Mouse (Mus musculus) urinary bladder, postnatal 4 days (tissue): ENCODE data around the gene Tmem240.
"Not testable (repeated sequence)": the region's sequence is repeated elsewhere in the genome, so short reads cannot be mapped to it uniquely, and the experiment has no call there.

Experiments
- DNase-seq, 2 experiments: peaks; one replicate each; pipeline ENCODE4 v3.0.0; 2021 to 2022; ENCODE audit warnings: low spot score in 2 of 2

Tmem240 gene

GRCm38 (mm10) chr4:155734951-155735702, 527 bp downstream of the Tmem240 start:
- DNase-seq, result peak in 1 of 2 experiments; percentile 36

- DNase-seq, result no peak
Observed at GRCm38 (mm10) chr4:155735788-155736187, 1.2 kb downstream of the Tmem240 start.

GRCm38 (mm10) chr4:155736421-155736820, 1.8 kb downstream of the Tmem240 start:
- DNase-seq, result no peak

DNA sequence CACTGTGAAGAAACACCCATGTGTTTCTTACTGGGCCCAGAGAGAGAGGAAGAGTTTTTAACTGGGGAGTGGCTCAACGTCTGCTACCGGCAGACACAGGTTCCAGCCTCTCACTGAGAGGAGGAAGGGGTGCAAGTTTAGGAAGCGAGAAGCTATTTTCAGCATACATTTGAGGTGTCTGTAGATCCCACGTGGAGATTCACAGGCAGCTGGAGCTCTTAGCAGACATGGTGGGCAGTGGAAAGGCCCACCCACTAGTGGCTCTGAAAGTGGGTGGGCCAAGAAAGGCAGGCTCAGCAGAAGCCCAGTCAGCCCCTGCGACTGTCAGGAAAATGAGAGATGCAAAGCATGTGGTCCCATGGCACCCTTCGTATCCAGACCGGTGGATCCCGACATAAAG, 3.7 kb downstream of the Tmem240 start:
- DNase-seq, result no peak

DNA sequence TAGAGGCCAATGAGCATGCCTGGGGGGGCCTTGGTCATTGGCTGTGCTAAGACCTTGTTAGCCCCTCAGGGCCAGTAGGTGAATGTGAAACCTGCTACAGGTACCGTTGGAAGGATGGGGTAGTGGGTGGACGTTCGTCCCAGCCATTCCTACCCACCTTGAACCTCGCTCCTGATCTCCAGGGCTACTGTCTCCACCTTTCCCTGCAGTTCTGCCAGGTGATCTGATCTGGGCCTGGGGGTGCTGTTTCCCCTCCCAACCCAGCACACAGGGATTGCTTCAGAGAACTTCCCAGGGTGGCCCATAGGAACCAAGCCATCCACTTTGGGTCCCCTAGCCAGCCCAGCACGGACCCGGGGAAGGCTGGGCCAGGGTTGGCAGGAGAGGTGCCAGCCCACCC, 4.6 kb downstream of the Tmem240 start:
- no peak for DNase-seq

- DNase-seq, result no peak
Observed at GRCm38 (mm10) chr4:155739741-155740636, 5.4 kb downstream of the Tmem240 start.

DNA sequence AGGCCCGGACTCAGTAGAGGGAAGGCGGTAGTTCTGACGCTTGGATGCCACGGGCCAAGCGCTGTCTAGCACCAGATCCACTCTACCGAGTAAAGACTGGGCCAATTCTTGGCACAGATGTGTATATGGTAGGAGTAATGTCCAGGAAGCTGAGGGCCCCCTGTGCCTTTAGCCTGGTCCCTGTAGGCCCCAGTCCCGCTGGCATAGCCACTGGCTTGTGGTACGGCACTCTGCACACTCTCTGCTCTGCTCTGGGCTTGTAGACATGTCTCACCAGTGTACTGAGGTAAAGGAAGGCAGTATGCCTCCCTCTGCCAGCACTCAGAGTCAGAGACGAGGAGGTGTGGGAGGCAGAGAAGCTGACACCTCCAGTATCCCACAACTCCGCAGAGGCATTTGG, 6.1 kb downstream of the Tmem240 start:
- not testable (repeated sequence) for DNase-seq

DNA sequence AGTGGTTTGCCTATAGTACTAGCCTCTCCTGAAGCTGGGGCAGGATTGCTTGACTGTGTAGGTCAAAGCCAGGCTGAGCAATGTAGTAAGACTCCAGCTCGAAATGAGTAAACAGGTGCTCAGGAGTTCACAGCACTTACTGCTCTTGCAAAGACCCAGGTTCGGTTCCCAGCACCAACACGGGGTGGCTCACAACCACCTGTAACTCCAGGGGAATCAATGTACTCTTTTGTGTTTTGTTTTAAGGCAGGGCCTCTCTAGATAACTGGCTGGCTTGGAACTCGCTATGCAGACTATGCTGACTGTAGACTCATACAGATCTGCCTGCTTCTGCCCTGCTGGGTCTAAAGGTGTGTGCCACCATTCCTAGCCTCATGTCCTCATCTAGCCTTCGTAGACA, 8.1 kb downstream of the Tmem240 start:
- DNase-seq, result no peak

DNA sequence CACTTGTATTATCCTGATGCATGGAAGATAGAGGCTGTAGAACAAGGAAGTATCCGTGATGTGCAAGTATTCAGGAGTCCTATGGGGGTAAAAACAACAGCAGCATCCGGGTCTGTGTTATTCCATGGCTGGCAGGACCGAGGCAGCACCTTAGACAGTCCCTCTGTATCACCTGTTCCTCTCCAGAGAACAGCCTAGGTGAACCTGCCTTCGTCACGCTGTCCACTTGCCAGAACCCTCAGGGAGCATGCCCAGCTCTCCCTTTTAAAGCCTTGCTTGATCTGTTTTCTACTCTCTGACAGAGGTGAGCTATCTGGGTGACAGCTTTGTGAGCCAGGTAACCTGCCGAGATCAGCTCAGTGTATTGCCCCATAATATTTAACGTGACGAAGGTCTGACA, 9.9 kb downstream of the Tmem240 start:
- DNase-seq, result no peak

GRCm38 (mm10) chr4:155745136-155745535, 10.5 kb downstream of the Tmem240 start:
- DNase-seq, result no peak

DNA sequence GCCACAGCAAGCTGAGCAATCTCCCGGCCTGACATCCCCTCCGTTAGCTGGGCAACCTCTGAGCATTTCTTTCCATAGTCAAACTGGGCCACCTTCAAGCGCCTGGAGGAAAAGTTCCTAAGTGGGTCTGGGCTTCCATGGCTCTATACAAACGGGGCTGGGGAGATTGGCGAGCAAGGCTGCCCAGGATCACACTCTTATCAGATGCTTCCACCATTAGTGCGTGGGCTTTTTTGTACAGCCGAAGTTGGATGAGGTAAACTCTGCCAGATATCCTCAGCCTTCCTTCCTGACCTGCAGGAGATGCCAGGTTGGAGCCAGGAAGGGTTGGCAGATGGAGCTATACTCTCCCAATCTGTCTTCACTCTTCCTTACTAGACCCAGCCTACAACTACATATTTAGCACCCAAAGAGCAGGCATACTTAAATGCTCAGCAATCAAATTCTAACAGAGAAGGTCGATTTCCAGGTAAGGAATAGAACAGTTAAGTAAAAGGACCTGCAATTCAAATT, 11.5 kb downstream of the Tmem240 start:
- no peak for DNase-seq

DNA sequence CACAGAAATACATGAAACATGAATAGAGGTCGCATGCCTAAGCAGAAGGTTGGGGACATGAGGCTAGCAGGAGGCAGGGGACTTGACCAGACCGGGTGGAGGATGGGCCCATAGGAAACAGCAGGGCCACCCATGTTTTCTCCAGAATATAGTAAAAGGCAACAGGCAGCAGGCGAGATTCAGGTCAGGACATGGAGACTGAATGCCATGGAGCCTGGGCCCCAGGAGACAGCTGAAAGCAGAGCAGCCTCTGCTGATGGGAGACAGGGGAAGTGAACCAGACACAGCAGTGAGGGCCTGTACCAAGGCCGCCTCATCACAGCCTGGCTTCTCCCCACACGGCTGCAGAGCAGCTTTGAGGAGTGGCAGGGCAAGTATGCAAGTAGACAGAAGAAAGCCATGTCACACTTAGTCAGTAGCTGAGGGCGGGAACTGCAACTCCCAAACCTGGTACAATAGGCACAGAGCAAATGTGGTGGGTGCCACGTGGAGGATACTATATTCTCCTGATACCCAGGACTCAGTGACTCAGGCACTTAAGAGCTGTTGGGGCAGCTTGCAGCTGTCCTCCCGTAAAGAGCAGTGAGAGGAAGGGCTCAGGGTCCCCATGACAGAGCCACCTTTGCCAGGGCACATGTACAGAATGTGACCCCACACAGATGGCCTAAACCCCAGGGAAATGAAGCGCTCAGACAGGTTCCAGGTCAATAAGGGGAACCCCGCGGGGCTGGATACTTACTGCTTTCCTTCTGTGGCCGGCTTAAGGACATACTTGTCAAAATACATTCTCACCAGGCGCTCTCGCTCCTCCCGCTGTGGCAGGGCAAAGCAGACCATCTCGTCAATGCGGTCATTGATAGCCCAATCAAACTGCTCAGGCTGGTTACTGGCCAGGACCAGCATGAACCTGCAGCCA, 12.2 kb downstream of the Tmem240 start:
- DNase-seq, result no peak

GRCm38 (mm10) chr4:155757011-155757410, 22.4 kb downstream of the Tmem240 start:
- no peak for DNase-seq

DNA sequence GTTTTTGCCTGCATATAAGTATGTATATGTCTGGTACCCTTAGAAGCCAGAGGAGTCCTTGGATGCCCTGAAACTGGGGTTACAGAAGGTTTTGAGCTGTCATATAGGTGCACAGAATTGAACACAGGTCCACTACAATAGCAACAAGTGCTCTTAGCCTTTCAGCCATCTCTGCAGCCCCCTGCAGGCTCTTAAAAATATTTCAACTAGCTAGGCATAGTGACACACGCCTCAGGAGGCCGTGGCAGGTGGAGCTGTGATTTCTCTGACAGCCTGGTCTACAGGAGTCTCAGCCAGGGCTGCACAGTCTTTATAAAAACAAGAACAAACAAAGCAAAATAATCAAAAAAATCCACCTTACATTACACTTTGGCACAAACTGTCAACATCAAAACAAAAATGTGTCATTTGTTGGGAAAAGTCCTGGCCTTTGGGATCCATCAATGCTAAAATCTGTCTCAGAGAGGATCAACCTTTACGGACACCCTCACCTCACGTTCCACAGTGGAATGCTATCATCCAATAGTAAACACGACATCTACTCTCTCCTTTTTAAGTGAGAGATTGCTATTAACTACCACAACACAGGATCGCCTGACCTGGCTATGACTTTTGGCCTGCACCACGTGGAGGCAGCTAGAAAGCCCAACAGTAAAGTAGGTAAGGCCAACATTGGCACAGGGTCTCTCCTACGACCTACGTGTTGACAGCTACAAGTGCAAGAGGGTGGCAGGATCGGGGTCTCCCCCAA, 25.4 kb downstream of the Tmem240 start:
- no peak for DNase-seq

DNA sequence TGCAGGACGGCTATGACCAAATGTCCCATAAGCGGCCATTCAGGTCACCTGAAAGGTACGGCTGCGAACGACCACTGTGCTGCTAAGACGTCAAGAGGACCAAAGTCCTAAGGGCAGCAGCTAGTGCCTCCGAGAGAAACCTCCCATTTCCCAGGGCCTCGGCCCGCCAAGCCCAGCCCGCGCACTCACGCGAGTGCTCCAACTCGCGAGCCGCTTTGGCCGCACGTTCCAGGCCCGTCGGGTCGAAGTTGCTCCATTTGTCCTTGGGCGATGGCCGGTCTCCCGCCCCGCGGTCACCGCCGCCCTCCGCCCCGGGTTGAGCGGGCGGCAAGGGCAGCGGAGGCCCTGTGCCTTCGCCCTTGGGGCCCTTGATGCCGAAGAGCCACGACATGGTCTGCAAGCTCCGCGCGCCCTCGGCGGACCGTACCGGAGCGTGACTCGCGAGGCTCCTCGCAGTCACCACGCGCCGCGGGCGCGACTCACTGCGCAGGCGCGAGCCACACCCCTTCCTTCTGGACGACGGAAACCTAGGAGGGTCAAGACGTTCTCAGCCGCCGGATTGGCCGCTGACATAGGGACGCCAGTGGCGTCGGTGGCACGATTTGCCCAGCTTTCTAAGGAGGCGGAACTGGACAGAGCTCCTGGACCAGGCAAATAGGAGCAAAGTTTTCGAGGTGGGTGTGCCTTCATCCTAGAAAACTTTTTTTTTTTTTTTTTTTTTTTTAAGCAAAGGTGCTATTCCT, 26.2 kb downstream of the Tmem240 start, which contains the start of gene Atad3a:
TSS of gene Atad3a (minus strand) at position 481 of the 743 bp plus-strand sequence.
- DNase-seq, result peak; percentile 96 to 98

- no peak for DNase-seq
Observed at GRCm38 (mm10) chr4:155761356-155762099, 26.9 kb downstream of the Tmem240 start.

GRCm38 (mm10) chr4:155762357-155762756, 27.8 kb downstream of the Tmem240 start:
- no peak for DNase-seq

DNA sequence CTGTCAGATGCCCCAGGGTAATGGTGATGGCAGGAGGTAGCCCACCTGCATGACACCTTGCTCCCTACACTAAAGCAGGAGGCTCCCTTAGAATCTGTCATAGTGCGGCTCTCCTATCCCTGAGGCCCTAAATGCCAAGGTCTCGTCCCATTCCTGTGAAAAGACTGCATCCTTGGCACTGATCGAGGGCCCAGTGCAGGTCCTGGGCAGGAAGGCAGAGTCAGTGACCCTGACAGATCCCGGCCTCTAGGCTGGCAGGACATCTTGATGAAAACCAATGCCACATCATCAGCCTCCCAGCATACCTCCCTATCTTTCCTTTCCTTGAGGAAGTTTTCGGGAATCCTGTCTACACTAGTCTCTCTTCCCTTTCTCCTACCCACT, 34.9 kb downstream of the Tmem240 start:
- no peak for DNase-seq

DNA sequence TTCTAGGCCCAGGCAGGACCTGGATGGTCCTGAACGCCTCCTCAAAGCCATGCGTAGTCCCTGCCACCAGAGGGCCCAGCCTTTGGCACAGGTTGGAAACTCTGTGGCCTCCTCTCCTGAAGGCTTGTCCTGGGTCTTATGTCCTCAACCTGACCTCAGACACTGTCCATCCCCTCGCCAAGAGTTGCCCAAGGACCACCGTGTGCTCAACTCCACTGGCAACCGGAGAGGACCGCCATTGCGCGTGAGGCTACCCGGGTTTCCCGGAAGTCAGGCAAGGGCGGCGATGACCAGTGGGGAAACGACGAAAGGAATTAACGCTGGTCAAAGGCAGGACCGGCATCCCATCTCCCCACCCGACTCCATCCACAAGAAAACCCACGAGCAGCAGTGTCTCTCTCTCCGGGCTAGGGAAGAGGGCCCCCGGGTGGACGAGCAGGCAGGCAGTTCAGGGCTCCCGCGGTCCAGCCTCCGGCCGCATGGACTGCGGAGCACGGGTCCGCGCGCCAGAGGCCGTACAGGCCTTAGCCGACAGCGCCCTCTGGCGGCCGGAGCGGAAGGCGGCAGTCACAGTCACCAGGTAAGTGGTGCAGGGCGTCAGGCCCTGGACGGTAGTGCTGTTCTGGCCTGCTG, 35.4 kb downstream of the Tmem240 start:
- DNase-seq, result peak; percentile 86 to 94
